Mouse (Mus musculus): ENCODE results near the gene H6pd.
A peak's percentile ranks its signal among the peaks of the same experiment; 100 is the strongest.

H6pd gene

DNA sequence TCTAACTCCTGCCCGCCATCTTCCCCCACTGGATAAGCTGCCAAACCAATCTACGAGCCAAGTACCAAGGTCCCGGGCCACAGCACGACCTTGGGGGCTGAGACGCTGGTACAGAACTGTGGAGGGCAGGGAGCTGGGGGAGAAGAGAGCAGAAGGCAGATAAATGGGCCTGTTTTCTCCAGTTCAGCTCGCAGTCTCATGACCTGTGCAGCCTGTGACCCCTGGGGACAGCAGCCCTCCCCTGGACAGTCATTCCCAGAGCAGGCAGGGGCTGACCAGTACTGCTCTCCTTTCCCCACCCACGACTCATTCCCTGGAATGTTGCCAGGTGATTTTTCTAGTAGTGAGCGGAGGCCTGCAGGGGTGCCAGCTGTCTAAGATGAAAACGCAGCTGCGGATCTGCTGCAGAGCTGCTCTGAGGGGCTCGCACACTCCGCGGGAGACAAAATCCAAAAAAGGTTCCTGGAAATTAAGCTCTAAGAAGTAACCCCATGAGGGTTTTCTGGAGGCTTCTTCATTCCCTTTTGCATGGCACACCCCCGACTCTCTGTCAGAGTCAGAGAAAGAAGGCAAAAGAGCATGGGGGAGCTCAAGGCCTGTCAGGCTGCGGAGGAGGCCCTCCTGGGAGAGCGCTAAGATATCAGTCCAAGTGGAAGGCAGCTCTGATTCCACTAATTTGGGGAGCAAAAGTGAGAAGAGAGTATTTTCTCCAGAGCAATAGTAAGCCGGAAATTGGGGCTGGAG, 30.9 kb downstream of the H6pd start:
- no peak for DNase-seq (ENCODE audit: low read depth in 1 of 2, low spot score in 2 of 2)

DNA sequence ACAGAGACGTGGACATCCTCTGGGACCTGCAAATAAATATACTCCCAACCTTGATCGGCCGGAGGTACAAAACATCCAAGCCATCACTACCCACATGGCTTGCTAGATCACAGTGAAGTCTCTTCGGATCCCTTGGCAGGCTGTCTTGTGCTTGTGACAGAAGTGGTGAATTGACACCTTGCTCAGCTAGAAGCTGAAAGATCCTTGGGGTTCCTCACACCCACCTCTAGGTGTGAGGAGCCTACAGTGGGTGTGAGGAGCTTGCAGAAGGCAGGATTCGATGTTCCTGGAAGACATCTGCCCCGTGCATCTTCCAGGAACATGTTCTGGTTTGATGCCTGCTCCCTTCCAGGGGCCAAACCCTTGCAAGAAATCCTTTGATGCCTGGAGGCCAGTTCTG, 31.6 kb downstream of the H6pd start:
- DNase-seq (ENCODE audit: low read depth in 1 of 2, low spot score in 2 of 2): no peak

GRCm38 (mm10) chr4:149975730-149976254, 33.0 kb downstream of the H6pd start:
- no peak for DNase-seq (ENCODE audit: low read depth in 1 of 2, low spot score in 2 of 2)

GRCm38 (mm10) chr4:149975291-149975690, 33.5 kb downstream of the H6pd start:
- no peak for DNase-seq (ENCODE audit: low read depth in 1 of 2, low spot score in 2 of 2)

DNA sequence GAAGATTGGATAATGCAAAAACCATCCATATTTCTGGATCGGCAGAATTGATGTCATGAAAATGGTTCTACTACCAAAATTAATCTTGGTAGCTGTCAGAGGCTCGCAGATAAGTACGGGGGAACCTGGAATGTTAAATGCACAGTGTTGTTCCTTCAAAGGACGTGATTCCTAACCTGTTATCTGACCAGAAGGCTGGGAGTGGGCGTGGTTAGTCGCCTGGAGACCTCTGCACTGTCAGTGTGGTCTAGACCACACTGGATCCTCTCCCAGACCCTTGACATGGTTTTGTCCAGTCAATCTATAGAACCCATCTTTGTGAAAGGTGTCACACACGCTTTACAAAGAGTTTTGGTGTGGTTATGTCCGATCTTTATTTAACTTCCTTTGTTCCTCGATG, 37.4 kb downstream of the H6pd start:
- no peak for DNase-seq (ENCODE audit: low read depth in 1 of 2, low spot score in 2 of 2)

DNA sequence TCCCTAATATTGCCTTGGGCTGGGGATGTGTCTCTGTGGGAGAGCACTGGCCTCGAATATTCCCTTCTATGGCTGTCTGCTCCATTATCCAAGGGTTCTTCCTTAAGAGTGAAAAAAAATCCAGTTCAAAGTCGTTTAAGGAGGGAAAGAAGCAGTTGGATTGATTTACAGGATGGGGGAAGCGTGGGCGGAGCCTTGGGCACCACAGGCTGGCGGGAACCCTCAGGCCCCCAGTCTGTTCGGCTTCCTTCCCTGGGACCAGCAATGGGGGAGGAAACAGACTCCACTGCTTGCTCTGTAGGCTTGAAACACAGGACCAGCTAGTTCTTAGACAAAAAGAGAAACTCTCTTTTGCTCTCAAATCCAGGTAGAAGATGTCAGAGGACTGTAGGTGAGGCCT, 40.3 kb downstream of the H6pd start:
- no peak for DNase-seq (ENCODE audit: low read depth in 1 of 2, low spot score in 2 of 2)

- DNase-seq (ENCODE audit: low read depth in 1 of 2, low spot score in 2 of 2): no peak
These were observed 41.9 kb downstream of the H6pd start for GRCm38 (mm10) chr4:149966963-149967362.

- DNase-seq (ENCODE audit: low read depth in 1 of 2, low spot score in 2 of 2): no peak
These were observed 42.6 kb downstream of the H6pd start for GRCm38 (mm10) chr4:149966252-149966651.

DNA sequence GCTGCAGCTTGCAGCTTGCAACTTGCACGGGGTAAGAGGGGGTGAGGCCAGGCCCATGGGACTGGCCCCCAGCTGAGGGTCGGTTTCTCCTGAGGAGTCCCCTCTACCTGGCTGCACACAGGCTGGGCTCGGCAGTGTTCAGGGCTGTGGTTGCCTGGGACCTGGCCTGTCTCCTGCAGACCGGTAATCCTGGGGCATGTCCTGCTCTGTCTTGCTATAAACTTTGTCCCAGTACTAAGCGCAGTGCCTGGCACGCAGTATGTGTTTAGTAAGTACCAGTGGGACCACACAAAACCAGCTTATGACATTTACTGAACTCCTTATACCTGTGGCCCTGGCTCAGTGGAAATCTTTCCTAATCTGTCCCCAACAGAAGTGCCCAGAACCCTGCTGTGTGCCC, 43.2 kb downstream of the H6pd start:
- no peak for DNase-seq (ENCODE audit: low read depth in 1 of 2, low spot score in 2 of 2)

- no peak for DNase-seq (ENCODE audit: low read depth in 1 of 2, low spot score in 2 of 2)
These were observed 43.6 kb downstream of the H6pd start for GRCm38 (mm10) chr4:149965242-149965641.

GRCm38 (mm10) chr4:149964770-149965169, 44.1 kb downstream of the H6pd start:
- no peak for DNase-seq (ENCODE audit: low read depth in 1 of 2, low spot score in 2 of 2)

GRCm38 (mm10) chr4:149964285-149964684, 44.5 kb downstream of the H6pd start:
- no peak for DNase-seq (ENCODE audit: low read depth in 1 of 2, low spot score in 2 of 2)

DNA sequence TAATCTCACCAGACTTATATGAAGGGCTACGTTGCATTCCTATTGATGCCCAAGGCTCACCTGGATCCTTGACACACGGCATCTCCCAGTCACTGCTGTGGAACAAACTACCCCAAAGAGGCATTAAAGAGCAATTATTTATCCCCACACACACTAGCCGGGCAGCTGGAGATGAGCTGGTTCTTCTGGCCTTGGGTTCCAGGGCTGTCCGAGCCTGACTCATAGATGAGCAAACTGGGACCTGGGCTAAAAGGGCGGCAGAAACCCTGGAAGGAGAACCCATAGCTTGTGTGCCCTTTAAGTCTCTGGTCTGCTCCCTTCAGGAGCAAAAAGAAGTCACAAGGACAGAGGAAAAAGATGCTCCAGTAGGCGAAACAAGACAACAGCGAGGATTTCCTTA, 48.4 kb downstream of the H6pd start:
- no peak for DNase-seq (ENCODE audit: low read depth in 1 of 2, low spot score in 2 of 2)

GRCm38 (mm10) chr4:149959816-149960215, 49.0 kb downstream of the H6pd start:
- DNase-seq (ENCODE audit: low read depth in 1 of 2, low spot score in 2 of 2): no peak

DNA sequence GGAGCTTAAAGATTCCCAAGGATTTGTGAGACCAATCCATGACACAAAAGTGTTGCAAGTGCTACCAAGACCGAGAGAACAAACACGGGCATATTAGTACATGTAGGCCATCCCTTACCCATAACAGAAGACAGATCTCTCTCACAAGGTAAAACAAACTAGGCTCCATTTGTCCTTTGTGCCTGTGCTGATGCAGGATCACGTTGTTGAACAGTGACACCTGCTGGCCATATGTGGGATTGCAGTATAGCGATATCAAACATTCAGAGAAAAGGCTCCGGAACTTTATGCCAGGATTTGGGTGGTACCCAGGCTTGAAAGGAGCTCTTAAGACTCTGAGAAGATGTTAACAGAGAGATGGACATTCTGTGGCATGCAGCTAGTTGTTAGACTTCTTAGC, 50.3 kb downstream of the H6pd start:
- DNase-seq (ENCODE audit: low read depth in 1 of 2, low spot score in 2 of 2): peak in 1 of 2 experiments; percentile 61

GRCm38 (mm10) chr4:149956048-149956447, 52.8 kb downstream of the H6pd start:
- DNase-seq (ENCODE audit: low read depth in 1 of 2, low spot score in 2 of 2): no peak

DNA sequence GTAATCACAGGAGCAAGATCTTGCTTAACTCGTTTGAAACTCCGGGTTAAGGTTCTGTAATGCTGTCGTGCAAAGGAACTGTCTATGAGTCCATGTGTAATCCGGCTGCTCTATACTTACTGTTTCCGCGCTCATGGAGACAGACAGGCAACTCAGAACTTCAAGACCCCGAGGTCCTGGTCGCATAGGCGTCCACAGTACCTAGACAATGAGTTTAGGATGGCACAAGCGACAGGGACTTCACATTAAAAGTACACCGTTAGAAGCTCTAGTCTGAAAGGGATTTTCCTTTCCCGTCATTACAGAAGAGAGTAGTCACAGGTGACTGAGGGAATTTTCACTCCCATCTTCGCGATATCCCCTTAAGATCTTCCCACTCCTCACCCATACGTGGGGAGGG, 53.2 kb downstream of the H6pd start:
- no peak for DNase-seq (ENCODE audit: low read depth in 1 of 2, low spot score in 2 of 2)

DNA sequence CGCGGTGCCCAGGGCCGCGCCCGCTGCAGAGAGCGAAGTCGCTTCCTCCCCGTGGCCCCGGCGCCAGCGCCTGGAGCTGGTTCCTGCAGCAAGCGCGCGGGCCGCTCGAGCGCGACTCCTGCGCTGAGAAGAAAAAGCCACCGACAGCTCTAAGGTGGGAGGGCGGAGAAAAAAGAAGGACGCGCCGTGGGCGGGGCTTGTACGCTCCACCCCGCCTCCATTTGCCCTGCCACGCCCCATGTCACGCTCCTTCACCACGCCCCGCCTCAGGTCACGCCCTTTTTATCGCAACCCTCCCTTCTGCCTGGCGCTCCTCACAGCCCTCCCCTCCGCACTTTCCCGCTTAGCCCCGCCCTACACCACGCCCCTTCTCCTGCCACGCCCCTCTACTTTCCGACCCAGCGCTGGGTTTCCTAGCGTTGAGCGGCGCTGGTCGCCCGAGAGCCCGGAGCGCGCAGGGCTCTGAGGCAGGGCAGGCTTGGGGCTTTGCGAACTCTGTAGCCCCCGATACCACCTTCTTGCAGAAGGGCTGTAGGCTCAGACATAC, 53.9 kb downstream of the H6pd start, which contains the start of gene Spsb1:
Gene Spsb1, minus strand, starts transcription at position 151 of the 547 bp plus-strand sequence.
- peak; percentile 95 to 97 for DNase-seq (ENCODE audit: low read depth in 1 of 2, low spot score in 2 of 2)

DNA sequence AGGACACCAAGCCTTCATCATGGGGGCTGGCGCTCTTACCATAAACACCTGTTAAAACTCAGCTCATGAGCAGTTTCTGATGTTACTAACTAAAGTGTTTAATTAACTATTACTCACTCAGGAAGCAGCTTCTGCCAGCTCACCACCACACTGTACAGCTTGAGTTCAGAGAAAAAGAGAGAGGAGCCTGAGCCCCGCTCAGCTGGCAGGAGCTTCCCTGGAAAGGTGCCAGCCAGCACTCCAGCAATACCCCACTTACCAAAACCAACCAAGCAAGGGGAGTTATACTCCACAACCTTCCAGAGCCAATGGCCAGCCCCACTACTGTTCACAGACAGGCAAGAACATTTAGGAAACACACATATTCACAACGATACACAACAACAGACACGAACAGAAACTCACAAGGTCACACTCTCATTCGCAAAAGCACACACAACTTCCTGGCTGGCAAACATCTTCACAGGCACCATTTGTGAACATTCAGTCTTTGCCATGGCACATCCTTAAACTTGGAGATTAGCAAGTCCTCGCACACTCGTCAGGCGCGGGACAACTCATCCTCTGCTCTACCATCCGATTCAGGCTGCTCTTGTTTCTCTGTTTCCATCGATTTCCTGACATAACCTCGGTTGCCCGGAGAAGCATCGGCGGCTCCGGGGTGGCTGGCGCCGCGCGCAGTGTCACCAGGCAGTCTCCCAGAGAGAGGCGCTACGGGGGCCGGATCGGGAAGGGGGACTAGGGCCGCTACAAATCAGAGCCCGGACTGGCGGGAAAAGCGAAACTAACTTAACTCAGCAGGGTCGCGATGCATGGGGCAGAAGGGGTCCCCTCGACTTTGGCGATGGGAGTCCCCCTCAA, 55.0 kb downstream of the H6pd start:
- no peak for DNase-seq (ENCODE audit: low read depth in 1 of 2, low spot score in 2 of 2)

DNA sequence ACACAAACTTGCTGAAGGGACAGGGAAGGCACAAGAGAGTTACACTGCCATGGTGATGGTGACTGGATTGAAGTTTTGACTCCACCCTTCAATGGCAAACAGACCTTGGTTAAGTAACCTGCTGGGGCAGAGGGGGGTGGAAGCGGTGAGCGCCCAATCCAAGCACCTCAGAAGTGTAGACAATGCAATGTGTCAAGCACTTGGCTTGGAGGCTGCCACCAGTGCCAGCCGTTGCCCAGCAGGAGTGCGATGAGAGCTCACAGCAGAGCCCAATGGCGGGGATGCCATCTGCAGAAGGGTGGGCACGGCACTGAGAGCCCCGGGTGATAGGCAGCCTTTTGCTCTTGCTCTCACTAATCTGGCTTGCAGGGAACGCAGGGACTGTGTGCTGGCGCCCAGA, 56.6 kb downstream of the H6pd start:
- DNase-seq (ENCODE audit: low read depth in 1 of 2, low spot score in 2 of 2): no peak

DNA sequence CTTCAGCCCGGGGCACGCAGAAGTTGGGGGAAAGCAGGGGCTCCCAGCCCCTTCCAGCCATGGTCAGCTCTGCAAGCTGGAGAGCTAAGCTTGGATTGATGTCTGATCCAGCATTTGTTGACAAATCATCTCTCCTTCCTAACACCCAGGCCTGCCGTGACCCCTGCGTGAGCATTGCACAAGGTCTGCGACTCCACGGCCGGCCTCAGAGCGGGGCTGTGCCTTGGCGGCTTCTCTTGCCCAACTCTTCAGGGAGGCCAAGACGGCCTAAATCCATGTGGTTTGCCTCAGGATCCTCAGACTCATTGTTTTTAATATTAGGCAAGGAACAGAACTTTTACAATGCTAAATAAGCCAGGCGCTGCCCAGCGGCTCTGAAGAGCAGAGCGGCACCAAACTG, 57.6 kb downstream of the H6pd start:
- DNase-seq (ENCODE audit: low read depth in 1 of 2, low spot score in 2 of 2): no peak

DNA sequence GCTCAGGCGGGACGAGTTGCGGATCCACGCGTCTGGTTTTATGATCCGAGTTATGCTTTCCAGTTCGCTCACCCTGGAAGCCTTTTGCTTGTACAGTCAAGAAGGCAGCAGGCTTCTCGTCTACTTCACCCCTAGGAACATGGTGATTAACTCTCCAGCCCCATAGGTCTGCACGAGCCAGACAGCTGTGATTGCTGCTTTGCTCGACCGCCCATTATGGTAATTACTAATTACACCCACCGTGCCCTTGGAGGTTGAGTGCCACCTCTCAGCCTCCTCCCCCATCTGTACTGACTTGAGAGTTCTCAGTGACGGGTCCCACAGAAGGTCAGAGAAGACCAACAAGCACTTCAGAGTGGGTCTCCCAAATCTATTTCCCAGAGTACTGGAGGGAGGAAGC, 59.1 kb downstream of the H6pd start:
- no peak for DNase-seq (ENCODE audit: low read depth in 1 of 2, low spot score in 2 of 2)

All from monocyte, adult 2 months (primary cell).